Mouse (Mus musculus): ENCODE measurements at regions not wholly inside any gene's neighbourhood (a gene's known extent, or its start where the extent isn't known, plus 50 kb on each side); places are given as distances from the start of the nearest gene placed in this dataset.

- no peak for ATAC-seq (ENCODE audit: insufficient number of reproducible peaks, insufficient read depth, low FRiP score, low read depth)
- WGBS = 85% methylated on average over 3 of the region's 3 CpGs
- no peaks in the 10 kb centered on the region for H3K9me3 ChIP-seq (ENCODE audit: control insufficient read depth, low read depth, low read length)
- no peak overlapping the region for H3K27ac ChIP-seq (ENCODE audit: low read length)
- H3K4me2 ChIP-seq (replicated peaks; ENCODE audit: low read depth, low read length) = no peak overlapping the region
- no peaks in the 10 kb centered on the region for H3K27me3 ChIP-seq (ENCODE audit: control insufficient read depth, insufficient read depth, low read length)
- H3K4me1 ChIP-seq (ENCODE audit: control insufficient read depth, insufficient read depth, low read length) = no peaks in the 10 kb centered on the region
- no peak overlapping the region for H3K4me3 ChIP-seq (ENCODE audit: low read depth, low read length)
- no peaks in the 10 kb centered on the region for H3K36me3 ChIP-seq (ENCODE audit: control insufficient read depth, insufficient read depth, low read length)
- H3K9ac ChIP-seq (replicated peaks; ENCODE audit: low read depth, low read length) = no peak overlapping the region
Measured at GRCm38 (mm10) chr1:183865586-183865985, 147.5 kb upstream of the Dusp10 start.

GRCm38 (mm10) chr1:183868965-183869364, 144.1 kb upstream of the Dusp10 start:
- H3K9ac ChIP-seq (replicated peaks; ENCODE audit: low read depth, low read length) = no peak overlapping the region
- ATAC-seq (ENCODE audit: insufficient number of reproducible peaks, insufficient read depth, low FRiP score, low read depth) = no peak
- H3K27ac ChIP-seq (ENCODE audit: low read length) = no peak overlapping the region
- WGBS = 93% methylated on average over 5 of the region's 5 CpGs
- no peaks in the 10 kb centered on the region for H3K9me3 ChIP-seq (ENCODE audit: control insufficient read depth, low read depth, low read length)
- no peaks in the 10 kb centered on the region for H3K27me3 ChIP-seq (ENCODE audit: control insufficient read depth, insufficient read depth, low read length)
- H3K4me3 ChIP-seq (ENCODE audit: low read depth, low read length) = no peak overlapping the region
- no peak overlapping the region for H3K4me2 ChIP-seq (replicated peaks; ENCODE audit: low read depth, low read length)
- no peaks in the 10 kb centered on the region for H3K36me3 ChIP-seq (ENCODE audit: control insufficient read depth, insufficient read depth, low read length)
- H3K4me1 ChIP-seq (ENCODE audit: control insufficient read depth, insufficient read depth, low read length) = no peaks in the 10 kb centered on the region

- Histone ChIP-seq H3K4me1 (ENCODE audit: control insufficient read depth, insufficient read depth, low read length) (no peaks in the 10 kb centered on the region), H3K4me3 (ENCODE audit: low read depth, low read length) (no peak overlapping the region), H3K4me2 (replicated peaks; ENCODE audit: low read depth, low read length) (no peak overlapping the region), H3K9ac (replicated peaks; ENCODE audit: low read depth, low read length) (no peak overlapping the region), H3K9me3 (ENCODE audit: control insufficient read depth, low read depth, low read length) (no peaks in the 10 kb centered on the region), H3K27ac (ENCODE audit: low read length) (no peak overlapping the region), H3K27me3 (ENCODE audit: control insufficient read depth, insufficient read depth, low read length) (no peaks in the 10 kb centered on the region), H3K36me3 (ENCODE audit: control insufficient read depth, insufficient read depth, low read length) (no peaks in the 10 kb centered on the region)
- 92% methylated on average over 3 of the region's 3 CpGs for WGBS
- no peak for ATAC-seq (ENCODE audit: insufficient number of reproducible peaks, insufficient read depth, low FRiP score, low read depth)
Measured at GRCm38 (mm10) chr1:183895936-183896335, 117.2 kb upstream of the Dusp10 start.

GRCm38 (mm10) chr1:183898091-183898490, 115.0 kb upstream of the Dusp10 start:
- 76% methylated on average over 3 of the region's 3 CpGs for WGBS
- Histone ChIP-seq H3K9ac (replicated peaks; ENCODE audit: low read depth, low read length) (no peak overlapping the region), H3K27me3 (ENCODE audit: control insufficient read depth, insufficient read depth, low read length) (no peaks in the 10 kb centered on the region), H3K4me1 (ENCODE audit: control insufficient read depth, insufficient read depth, low read length) (no peaks in the 10 kb centered on the region), H3K27ac (ENCODE audit: low read length) (no peak overlapping the region), H3K36me3 (ENCODE audit: control insufficient read depth, insufficient read depth, low read length) (no peaks in the 10 kb centered on the region), H3K4me2 (replicated peaks; ENCODE audit: low read depth, low read length) (no peak overlapping the region), H3K4me3 (ENCODE audit: low read depth, low read length) (no peak overlapping the region), H3K9me3 (ENCODE audit: control insufficient read depth, low read depth, low read length) (no peaks in the 10 kb centered on the region)
- ATAC-seq (ENCODE audit: insufficient number of reproducible peaks, insufficient read depth, low FRiP score, low read depth) = no peak

GRCm38 (mm10) chr1:183904564-183904963, 108.5 kb upstream of the Dusp10 start:
- Histone ChIP-seq H3K4me1 (ENCODE audit: control insufficient read depth, insufficient read depth, low read length) (no peaks in the 10 kb centered on the region), H3K27me3 (ENCODE audit: control insufficient read depth, insufficient read depth, low read length) (no peaks in the 10 kb centered on the region), H3K9me3 (ENCODE audit: control insufficient read depth, low read depth, low read length) (no peaks in the 10 kb centered on the region), H3K4me2 (replicated peaks; ENCODE audit: low read depth, low read length) (no peak overlapping the region), H3K27ac (ENCODE audit: low read length) (no peak overlapping the region), H3K9ac (replicated peaks; ENCODE audit: low read depth, low read length) (no peak overlapping the region), H3K36me3 (ENCODE audit: control insufficient read depth, insufficient read depth, low read length) (no peaks in the 10 kb centered on the region), H3K4me3 (ENCODE audit: low read depth, low read length) (no peak overlapping the region)
- no peak for ATAC-seq (ENCODE audit: insufficient number of reproducible peaks, insufficient read depth, low FRiP score, low read depth)
- 89% methylated on average over 7 of the region's 7 CpGs for WGBS

GRCm38 (mm10) chr1:183905345-183906142, 107.6 kb upstream of the Dusp10 start:
- Histone ChIP-seq H3K9ac (replicated peaks; ENCODE audit: low read depth, low read length) (no peak overlapping the region), H3K4me1 (ENCODE audit: control insufficient read depth, insufficient read depth, low read length) (no peaks in the 10 kb centered on the region), H3K27me3 (ENCODE audit: control insufficient read depth, insufficient read depth, low read length) (no peaks in the 10 kb centered on the region), H3K27ac (ENCODE audit: low read length) (no peak overlapping the region), H3K4me3 (ENCODE audit: low read depth, low read length) (no peak overlapping the region), H3K9me3 (ENCODE audit: control insufficient read depth, low read depth, low read length) (no peaks in the 10 kb centered on the region), H3K36me3 (ENCODE audit: control insufficient read depth, insufficient read depth, low read length) (no peaks in the 10 kb centered on the region), H3K4me2 (replicated peaks; ENCODE audit: low read depth, low read length) (no peak overlapping the region)
- WGBS = 75% methylated on average over 11 of the region's 11 CpGs
- no peak for ATAC-seq (ENCODE audit: insufficient number of reproducible peaks, insufficient read depth, low FRiP score, low read depth)

- no peaks in the 10 kb centered on the region for H3K4me1 ChIP-seq (ENCODE audit: control insufficient read depth, insufficient read depth, low read length)
- no peaks in the 10 kb centered on the region for H3K36me3 ChIP-seq (ENCODE audit: control insufficient read depth, insufficient read depth, low read length)
- H3K27ac ChIP-seq (ENCODE audit: low read length) = no peak overlapping the region
- no peak overlapping the region for H3K4me3 ChIP-seq (ENCODE audit: low read depth, low read length)
- no peak for ATAC-seq (ENCODE audit: insufficient number of reproducible peaks, insufficient read depth, low FRiP score, low read depth)
- no peaks in the 10 kb centered on the region for H3K9me3 ChIP-seq (ENCODE audit: control insufficient read depth, low read depth, low read length)
- H3K27me3 ChIP-seq (ENCODE audit: control insufficient read depth, insufficient read depth, low read length) = no peaks in the 10 kb centered on the region
- no peak overlapping the region for H3K9ac ChIP-seq (replicated peaks; ENCODE audit: low read depth, low read length)
- WGBS = 76% methylated on average over 3 of the region's 3 CpGs
- no peak overlapping the region for H3K4me2 ChIP-seq (replicated peaks; ENCODE audit: low read depth, low read length)
Measured at GRCm38 (mm10) chr1:183917656-183918055, 95.4 kb upstream of the Dusp10 start.

GRCm38 (mm10) chr1:183921262-183921661, 91.8 kb upstream of the Dusp10 start:
- Histone ChIP-seq H3K27me3 (ENCODE audit: control insufficient read depth, insufficient read depth, low read length) (no peaks in the 10 kb centered on the region), H3K4me1 (ENCODE audit: control insufficient read depth, insufficient read depth, low read length) (no peaks in the 10 kb centered on the region), H3K9me3 (ENCODE audit: control insufficient read depth, low read depth, low read length) (no peaks in the 10 kb centered on the region), H3K36me3 (ENCODE audit: control insufficient read depth, insufficient read depth, low read length) (no peaks in the 10 kb centered on the region), H3K4me2 (replicated peaks; ENCODE audit: low read depth, low read length) (no peak overlapping the region), H3K4me3 (ENCODE audit: low read depth, low read length) (no peak overlapping the region), H3K27ac (ENCODE audit: low read length) (no peak overlapping the region), H3K9ac (replicated peaks; ENCODE audit: low read depth, low read length) (no peak overlapping the region)
- ATAC-seq (ENCODE audit: insufficient number of reproducible peaks, insufficient read depth, low FRiP score, low read depth) = no peak
- WGBS = 66% methylated on average over 2 of the region's 2 CpGs

GRCm38 (mm10) chr1:183928539-183928938, 84.6 kb upstream of the Dusp10 start:
- H3K9ac ChIP-seq (replicated peaks; ENCODE audit: low read depth, low read length) = no peak overlapping the region
- H3K4me2 ChIP-seq (replicated peaks; ENCODE audit: low read depth, low read length) = no peak overlapping the region
- no peaks in the 10 kb centered on the region for H3K4me1 ChIP-seq (ENCODE audit: control insufficient read depth, insufficient read depth, low read length)
- no peaks in the 10 kb centered on the region for H3K27me3 ChIP-seq (ENCODE audit: control insufficient read depth, insufficient read depth, low read length)
- ATAC-seq (ENCODE audit: insufficient number of reproducible peaks, insufficient read depth, low FRiP score, low read depth) = no peak
- no peak overlapping the region for H3K4me3 ChIP-seq (ENCODE audit: low read depth, low read length)
- no peak overlapping the region for H3K27ac ChIP-seq (ENCODE audit: low read length)
- 66% methylated on average over 4 of the region's 4 CpGs for WGBS
- H3K9me3 ChIP-seq (ENCODE audit: control insufficient read depth, low read depth, low read length) = no peaks in the 10 kb centered on the region
- H3K36me3 ChIP-seq (ENCODE audit: control insufficient read depth, insufficient read depth, low read length) = no peaks in the 10 kb centered on the region
